Mouse (Mus musculus) spleen, embryonic (tissue): Measurements from ENCODE around the gene 1700025G04Rik.

Experiments
- CTCF ChIA-PET: fragments of 350-600 bp; sonication (Branson Sonifier 250); formaldehyde crosslinking; loops from one replicate; lab custom pipeline; 2022; lab: Charles Lee

The 1700025G04Rik gene

GRCm38 (mm10) chr1:151995948-151996697 lies 93.8 kb downstream of the 1700025G04Rik start:
- CTCF ChIA-PET, result no interaction called here

GRCm38 (mm10) chr1:151994271-151994670 lies 95.7 kb downstream of the 1700025G04Rik start:
- CTCF ChIA-PET, result no interaction called here

GRCm38 (mm10) chr1:151991505-151991904 lies 98.4 kb downstream of the 1700025G04Rik start:
- CTCF ChIA-PET, result no interaction called here

- CTCF ChIA-PET, result no interaction called here
Measured at GRCm38 (mm10) chr1:151990615-151991014, 99.3 kb downstream of the 1700025G04Rik start.

DNA sequence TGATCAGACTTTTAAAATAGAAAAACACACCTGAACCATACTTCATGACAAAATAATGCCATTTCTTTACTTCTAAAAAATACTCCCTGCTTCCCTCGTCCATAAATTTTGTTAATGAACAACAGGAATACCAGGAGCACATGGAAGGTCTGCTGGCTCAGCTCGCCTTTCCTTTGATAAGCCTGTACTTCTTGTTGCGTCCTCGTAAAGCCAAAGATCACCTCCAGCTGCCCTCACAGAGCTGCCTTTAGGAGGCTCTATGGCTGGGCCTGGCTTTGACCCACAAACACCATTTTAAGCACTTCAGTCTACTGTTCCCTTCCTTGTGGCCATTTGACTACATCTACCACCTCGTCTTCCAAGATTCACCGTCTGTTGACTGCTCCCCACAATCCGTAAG lies 101.2 kb downstream of the 1700025G04Rik start:
- CTCF ChIA-PET, result no interaction called here

DNA sequence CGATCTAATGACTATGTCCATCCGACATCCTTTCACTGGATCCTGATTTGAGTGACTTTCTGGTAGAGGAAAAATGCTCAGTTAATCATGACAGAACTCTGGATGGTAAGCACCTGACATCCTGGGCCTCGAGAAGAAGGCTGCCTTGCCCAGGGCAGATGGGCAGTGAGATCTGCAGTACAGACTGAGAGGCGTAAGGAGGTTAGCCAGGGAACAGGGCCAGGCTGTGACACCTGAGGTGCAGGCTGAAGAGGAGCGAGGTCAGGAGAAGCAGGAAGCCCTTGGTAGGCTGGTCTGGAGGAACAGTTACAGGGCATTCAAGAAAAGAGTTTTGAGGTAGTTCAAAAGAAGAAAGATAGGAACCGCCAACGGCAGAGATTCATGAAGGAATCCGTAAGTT lies 101.9 kb downstream of the 1700025G04Rik start:
- CTCF ChIA-PET, result no interaction called here

GRCm38 (mm10) chr1:151986024-151986778 lies 103.7 kb downstream of the 1700025G04Rik start:
- CTCF ChIA-PET, result no interaction called here

DNA sequence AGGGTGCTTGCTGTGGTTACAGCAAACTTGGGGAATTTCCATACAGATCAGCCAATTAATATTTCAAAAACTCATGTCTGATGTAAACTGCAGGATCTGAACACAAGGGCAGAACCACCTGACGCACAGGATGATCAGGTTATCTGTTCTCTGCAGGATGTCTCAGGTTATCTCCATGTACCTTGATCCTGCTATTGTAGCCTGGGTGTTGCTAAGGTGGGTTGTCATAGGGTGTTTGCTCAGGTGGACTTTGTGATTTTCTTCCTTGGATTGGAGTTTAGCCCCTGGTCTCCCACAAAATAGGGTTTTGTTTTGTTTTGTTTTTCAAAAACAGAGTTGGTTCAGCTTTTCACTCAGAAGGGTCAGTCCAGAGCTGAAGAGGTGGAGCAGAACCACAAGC lies 104.9 kb downstream of the 1700025G04Rik start:
- CTCF ChIA-PET, result interaction anchor here (0.7 kb wide), 1 partner anchor 28 kb away, joined by 3 read pairs; no protein-coding TSS in a partner anchor

- CTCF ChIA-PET, result no interaction called here
Measured at GRCm38 (mm10) chr1:151983991-151984390, 105.9 kb downstream of the 1700025G04Rik start.

GRCm38 (mm10) chr1:151980498-151980897 lies 109.4 kb downstream of the 1700025G04Rik start:
- CTCF ChIA-PET, result no interaction called here

DNA sequence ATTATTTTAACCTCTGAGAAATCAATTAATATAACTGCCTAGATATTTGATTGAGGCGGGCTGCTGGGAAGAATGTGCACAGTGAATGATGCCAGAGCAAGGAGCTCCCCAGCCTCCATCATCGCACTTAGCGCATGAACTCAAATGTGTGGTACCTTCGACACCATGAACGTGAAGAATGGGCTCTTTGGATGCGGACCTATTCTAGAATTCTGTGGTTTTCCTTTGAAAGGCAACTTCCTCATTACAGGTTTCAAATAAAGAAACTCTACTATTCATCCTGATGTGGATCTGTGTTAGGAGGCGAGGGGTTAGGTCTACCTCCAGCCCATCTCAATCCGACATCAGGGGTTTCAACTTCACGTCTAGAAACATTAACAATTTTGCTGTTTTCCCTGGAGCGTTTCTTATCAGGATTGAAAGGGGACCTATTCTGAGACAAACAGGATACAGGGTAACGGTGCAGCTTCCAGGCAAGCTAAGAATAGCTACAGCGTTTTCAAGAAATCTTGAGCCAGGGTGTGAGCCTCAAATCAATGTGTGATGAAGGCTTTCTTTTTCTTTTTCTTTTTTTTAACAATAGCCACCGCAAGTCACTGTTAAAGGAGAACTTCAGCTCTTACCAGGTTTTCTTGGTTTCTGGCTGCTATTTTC lies 110.0 kb downstream of the 1700025G04Rik start:
- CTCF ChIA-PET, result no interaction called here

- CTCF ChIA-PET, result no interaction called here
Measured at GRCm38 (mm10) chr1:151978751-151979150, 111.2 kb downstream of the 1700025G04Rik start.

DNA sequence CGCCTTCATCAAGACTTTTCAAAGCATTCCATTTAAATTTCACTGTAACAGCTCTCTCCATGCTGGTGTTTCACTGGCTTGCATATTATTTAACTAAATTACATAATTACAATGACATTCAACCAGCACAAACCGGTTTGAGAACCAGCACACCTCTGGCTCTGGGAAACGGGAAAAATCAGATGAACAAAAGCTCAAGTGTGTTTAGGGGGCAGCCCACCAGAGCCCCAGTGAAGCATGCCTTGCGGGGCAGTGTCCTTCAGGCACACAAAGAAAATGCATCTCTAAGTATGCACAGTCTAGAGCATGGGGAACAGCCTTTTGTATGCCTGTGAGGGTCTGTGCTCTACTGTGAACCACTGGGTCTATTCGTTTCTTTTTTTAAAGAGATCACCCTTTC lies 112.3 kb downstream of the 1700025G04Rik start:
- CTCF ChIA-PET, result no interaction called here

DNA sequence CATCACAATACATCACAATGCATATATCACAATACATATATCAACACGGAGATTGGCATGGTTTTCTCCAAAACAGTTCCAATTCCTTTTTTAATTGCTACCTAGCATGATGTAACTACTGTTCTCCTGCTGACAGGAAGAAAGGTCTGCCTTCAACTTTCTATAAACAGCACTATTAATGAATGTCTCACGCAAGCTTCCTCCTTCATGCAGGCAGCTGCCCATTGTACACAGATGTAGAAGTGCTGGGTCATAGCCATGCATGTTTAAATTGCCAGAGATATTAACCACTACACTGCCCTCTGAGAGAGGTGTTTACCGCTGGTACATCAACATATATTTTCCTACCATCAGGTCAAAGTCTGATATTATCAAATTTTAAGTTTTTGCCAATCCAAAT lies 113.1 kb downstream of the 1700025G04Rik start:
- CTCF ChIA-PET, result no interaction called here

- CTCF ChIA-PET, result no interaction called here
Measured at GRCm38 (mm10) chr1:151975418-151976379, 114.2 kb downstream of the 1700025G04Rik start.

DNA sequence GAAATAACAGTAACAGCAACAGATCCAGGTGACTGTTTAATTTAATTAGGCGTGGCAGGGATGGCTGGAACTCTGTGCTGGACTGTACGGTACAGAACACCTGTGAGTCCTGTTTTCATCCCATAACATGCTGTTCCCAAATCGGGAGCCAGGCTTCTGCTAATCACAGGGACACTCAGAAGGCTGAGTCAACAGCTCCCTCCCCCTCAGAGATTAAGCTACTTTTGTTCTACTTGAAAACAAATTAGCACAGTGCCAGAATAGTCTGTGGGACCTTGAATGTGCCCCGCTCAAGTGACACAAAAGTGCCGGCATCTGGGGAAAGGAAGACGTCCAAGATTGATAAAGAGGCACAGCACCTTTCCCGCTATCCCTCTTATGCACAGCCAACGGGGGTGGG lies 115.0 kb downstream of the 1700025G04Rik start:
- CTCF ChIA-PET, result no interaction called here

GRCm38 (mm10) chr1:151974424-151974823 lies 115.5 kb downstream of the 1700025G04Rik start:
- CTCF ChIA-PET, result no interaction called here

- CTCF ChIA-PET, result no interaction called here
Measured at GRCm38 (mm10) chr1:151973110-151973700, 116.7 kb downstream of the 1700025G04Rik start.

- CTCF ChIA-PET, result no interaction called here
Measured at GRCm38 (mm10) chr1:151971581-151971980, 118.3 kb downstream of the 1700025G04Rik start.

DNA sequence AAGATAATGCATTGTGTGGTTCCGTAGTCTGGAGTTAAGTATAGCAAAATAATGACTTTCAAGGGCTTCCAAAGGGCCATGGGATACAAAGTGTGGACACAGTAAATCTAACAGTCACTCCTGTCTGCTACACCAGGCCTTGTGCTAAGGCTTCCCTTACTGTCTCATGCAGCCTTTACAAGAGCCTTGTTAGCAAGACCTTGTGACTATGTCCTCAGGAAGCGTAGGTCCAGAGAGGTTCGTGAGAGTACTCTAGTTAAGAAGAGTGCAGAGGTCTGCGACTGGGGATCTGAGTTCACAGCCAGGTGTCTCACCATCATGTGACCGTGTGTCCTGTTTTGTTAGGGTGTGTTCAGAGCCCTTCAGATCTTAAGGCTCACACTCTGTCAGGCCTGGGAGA lies 121.8 kb downstream of the 1700025G04Rik start:
- CTCF ChIA-PET, result no interaction called here

GRCm38 (mm10) chr1:151964811-151965210 lies 125.1 kb downstream of the 1700025G04Rik start:
- CTCF ChIA-PET, result no interaction called here
